Mouse (Mus musculus): ENCODE results near the gene Scn5a. TPM values are rescaled to one million over a fixed set of nuclear protein-coding genes. Genes with fewer than 3 reads are reported as not detected.

Scn5a gene
- polyA plus RNA-seq, 1 experiment: 6.4 TPM

- WGBS: 92% methylated on average over 9 of the region's 9 CpGs
- no peaks in the 10 kb centered on the region for H3K36me3 ChIP-seq (ENCODE audit: control insufficient read depth, insufficient read depth, low read length)
- no peak for TF ChIP-seq POLR2A (IDR thresholded peaks at IDR 0.05; ENCODE audit: control insufficient read depth, extremely low read depth, insufficient read depth, low read length, poor library complexity)
- no peak for TF ChIP-seq CTCF (IDR thresholded peaks at IDR 0.05; ENCODE audit: borderline replicate concordance, control insufficient read depth, extremely low read depth, insufficient read depth, low read length, poor library complexity)
- no peak for DNase-seq
- no peaks in the 10 kb centered on the region for H3K27me3 ChIP-seq (ENCODE audit: control insufficient read depth, insufficient read depth, low read length)
- H3K4me3 ChIP-seq (ENCODE audit: control insufficient read depth, insufficient read depth, low read length): no peak overlapping the region
- no peaks in the 10 kb centered on the region for H3K4me1 ChIP-seq (replicated peaks; ENCODE audit: control insufficient read depth, insufficient read depth, low read length)
- no peak overlapping the region for H3K27ac ChIP-seq (ENCODE audit: control insufficient read depth, insufficient read depth, low read length)
Observed at GRCm38 (mm10) chr9:119540726-119541125, 38.1 kb downstream of the Scn5a start.

GRCm38 (mm10) chr9:119537823-119538222 is 41.0 kb downstream of the Scn5a start:
- DNase-seq: no peak
- Histone ChIP-seq H3K27me3 (ENCODE audit: control insufficient read depth, insufficient read depth, low read length) (no peaks in the 10 kb centered on the region; the same call in 1 of the 2 replicates), H3K27ac (ENCODE audit: control insufficient read depth, insufficient read depth, low read length) (no peak overlapping the region), H3K4me3 (ENCODE audit: control insufficient read depth, insufficient read depth, low read length) (no peak overlapping the region), H3K36me3 (ENCODE audit: control insufficient read depth, insufficient read depth, low read length) (no peaks in the 10 kb centered on the region), H3K4me1 (replicated peaks; ENCODE audit: control insufficient read depth, insufficient read depth, low read length) (no peaks in the 10 kb centered on the region)
- TF ChIP-seq CTCF (IDR thresholded peaks at IDR 0.05; ENCODE audit: borderline replicate concordance, control insufficient read depth, extremely low read depth, insufficient read depth, low read length, poor library complexity): no peak
- TF ChIP-seq POLR2A (IDR thresholded peaks at IDR 0.05; ENCODE audit: control insufficient read depth, extremely low read depth, insufficient read depth, low read length, poor library complexity): no peak
- WGBS: 70% methylated on average over 4 of the region's 4 CpGs

GRCm38 (mm10) chr9:119531684-119532417 is 47.0 kb downstream of the Scn5a start:
- Histone ChIP-seq H3K27me3 (ENCODE audit: control insufficient read depth, insufficient read depth, low read length) (no peaks in the 10 kb centered on the region; the same call in 1 of the 2 replicates), H3K36me3 (ENCODE audit: control insufficient read depth, insufficient read depth, low read length) (no peaks in the 10 kb centered on the region), H3K27ac (ENCODE audit: control insufficient read depth, insufficient read depth, low read length) (no peak overlapping the region), H3K4me1 (replicated peaks; ENCODE audit: control insufficient read depth, insufficient read depth, low read length) (no peaks in the 10 kb centered on the region), H3K4me3 (ENCODE audit: control insufficient read depth, insufficient read depth, low read length) (no peak overlapping the region)
- WGBS: 39% methylated on average over 10 of the region's 10 CpGs
- no peak for DNase-seq
- TF ChIP-seq POLR2A (IDR thresholded peaks at IDR 0.05; ENCODE audit: control insufficient read depth, extremely low read depth, insufficient read depth, low read length, poor library complexity) (no peak), CTCF (IDR thresholded peaks at IDR 0.05; ENCODE audit: borderline replicate concordance, control insufficient read depth, extremely low read depth, insufficient read depth, low read length, poor library complexity) (no peak)

- no peak overlapping the region for H3K27ac ChIP-seq (ENCODE audit: control insufficient read depth, insufficient read depth, low read length)
- 93% methylated on average over 6 of the region's 6 CpGs for WGBS
- TF ChIP-seq POLR2A (IDR thresholded peaks at IDR 0.05; ENCODE audit: control insufficient read depth, extremely low read depth, insufficient read depth, low read length, poor library complexity) (no peak), CTCF (IDR thresholded peaks at IDR 0.05; ENCODE audit: borderline replicate concordance, control insufficient read depth, extremely low read depth, insufficient read depth, low read length, poor library complexity) (no peak)
Observed at GRCm38 (mm10) chr9:119524511-119524910, 54.3 kb downstream of the Scn5a start.

GRCm38 (mm10) chr9:119523301-119523700 is 55.5 kb downstream of the Scn5a start:
- Histone ChIP-seq H3K36me3 (ENCODE audit: control insufficient read depth, insufficient read depth, low read length) (no peaks in the 10 kb centered on the region), H3K27me3 (ENCODE audit: control insufficient read depth, insufficient read depth, low read length) (no peaks in the 10 kb centered on the region), H3K27ac (ENCODE audit: control insufficient read depth, insufficient read depth, low read length) (no peak overlapping the region), H3K4me3 (ENCODE audit: control insufficient read depth, insufficient read depth, low read length) (no peak overlapping the region), H3K4me1 (replicated peaks; ENCODE audit: control insufficient read depth, insufficient read depth, low read length) (no peaks in the 10 kb centered on the region)
- 90% methylated on average over 8 of the region's 8 CpGs for WGBS
- TF ChIP-seq POLR2A (IDR thresholded peaks at IDR 0.05; ENCODE audit: control insufficient read depth, extremely low read depth, insufficient read depth, low read length, poor library complexity) (no peak), CTCF (IDR thresholded peaks at IDR 0.05; ENCODE audit: borderline replicate concordance, control insufficient read depth, extremely low read depth, insufficient read depth, low read length, poor library complexity) (no peak)
- DNase-seq: no peak

More at GRCm38 (mm10) chr9:119524511-119524910, 54.3 kb downstream of the Scn5a start:
- H3K27me3 ChIP-seq (ENCODE audit: control insufficient read depth, insufficient read depth, low read length): no peaks in the 10 kb centered on the region
- no peak overlapping the region for H3K4me3 ChIP-seq (ENCODE audit: control insufficient read depth, insufficient read depth, low read length)
- H3K4me1 ChIP-seq (replicated peaks; ENCODE audit: control insufficient read depth, insufficient read depth, low read length): no peaks in the 10 kb centered on the region
- no peak for DNase-seq
- H3K36me3 ChIP-seq (ENCODE audit: control insufficient read depth, insufficient read depth, low read length): no peaks in the 10 kb centered on the region

- H3K4me1 ChIP-seq (replicated peaks; ENCODE audit: control insufficient read depth, insufficient read depth, low read length): peaks cover 29% of the 10 kb centered on the region
- H3K4me3 ChIP-seq (ENCODE audit: control insufficient read depth, insufficient read depth, low read length): no peak overlapping the region
- H3K27ac ChIP-seq (ENCODE audit: control insufficient read depth, insufficient read depth, low read length): no peak overlapping the region
- no peaks in the 10 kb centered on the region for H3K36me3 ChIP-seq (ENCODE audit: control insufficient read depth, insufficient read depth, low read length)
- no peak for TF ChIP-seq POLR2A (IDR thresholded peaks at IDR 0.05; ENCODE audit: control insufficient read depth, extremely low read depth, insufficient read depth, low read length, poor library complexity)
- no peak for TF ChIP-seq CTCF (IDR thresholded peaks at IDR 0.05; ENCODE audit: borderline replicate concordance, control insufficient read depth, extremely low read depth, insufficient read depth, low read length, poor library complexity)
- WGBS: 74% methylated on average over 23 of the region's 23 CpGs
- DNase-seq: no peak
- H3K27me3 ChIP-seq (ENCODE audit: control insufficient read depth, insufficient read depth, low read length): no peaks in the 10 kb centered on the region; the same call in 1 of the 2 replicates
Observed at GRCm38 (mm10) chr9:119519116-119519515, 59.7 kb downstream of the Scn5a start.
